In genomic region chr10:30979766-30980165, GRCm38 (mm10) we compare ENCODE assay signal across 9 mouse cellular contexts.
DNase-seq lines count a peak whose midpoint lies in the region; ATAC-seq lines count a peak whose summit lies in the region.
"Had no signal": no experiment of that assay in that cellular context is flagged by ENCODE, and none has a peak within 500 bp of the region (broad histone marks: within the 10 kb centered on the region; RNA-seq: fewer than 3 reads in every experiment).

No protein-coding gene starts in this region.

- peaks cover 11% of the 10 kb centered on the region; the same call in 1 of the 2 replicates for H3K4me1 ChIP-seq in kidney, embryonic 15.5 days
- H3K4me1 ChIP-seq in embryonic facial prominence, embryonic 11.5 days (ENCODE audit: control insufficient read depth, insufficient read depth, low read length): no peaks in the 10 kb centered on the region
- H3K4me1 ChIP-seq in hindbrain, embryonic 11.5 days (replicated peaks; ENCODE audit: control insufficient read depth, insufficient read depth, low read length): no peaks in the 10 kb centered on the region; the same call in 1 of the 2 replicates
- H3K4me1 ChIP-seq in midbrain, embryonic 14.5 days (ENCODE audit: control insufficient read depth, insufficient read depth, low read length): peaks cover 10% of the 10 kb centered on the region; the same call in 1 of the 2 replicates

- no peak overlapping the region for H3K9ac ChIP-seq in kidney, embryonic 15.5 days
- no peak overlapping the region for H3K9ac ChIP-seq in embryonic facial prominence, embryonic 11.5 days (replicated peaks; ENCODE audit: low read length)
- no peak overlapping the region for H3K9ac ChIP-seq in hindbrain, embryonic 11.5 days (ENCODE audit: low read depth, low read length)
- H3K9ac ChIP-seq in midbrain, embryonic 14.5 days (replicated peaks; ENCODE audit: low read length): 0 out of 2 replicates have a peak overlapping the region, but pooled peaks have one; percentile 20
- H3K9ac ChIP-seq: liver, embryonic 14.5 days had no signal

- H3K36me3 ChIP-seq in kidney, embryonic 15.5 days: no peaks in the 10 kb centered on the region
- no peaks in the 10 kb centered on the region for H3K36me3 ChIP-seq in embryonic facial prominence, embryonic 11.5 days (replicated peaks; ENCODE audit: control insufficient read depth, insufficient read depth, low read depth, low read length)
- H3K36me3 ChIP-seq in hindbrain, embryonic 11.5 days (ENCODE audit: control insufficient read depth, insufficient read depth, low read length): no peaks in the 10 kb centered on the region
- no peaks in the 10 kb centered on the region for H3K36me3 ChIP-seq in midbrain, embryonic 14.5 days (ENCODE audit: control insufficient read depth, insufficient read depth, low read length)

- H3K4me2 ChIP-seq in kidney, embryonic 15.5 days: peak overlapping the region; percentile 52
- H3K4me2 ChIP-seq in embryonic facial prominence, embryonic 11.5 days (ENCODE audit: low read depth, low read length): no peak overlapping the region
- peak overlapping the region; percentile 21 for H3K4me2 ChIP-seq in hindbrain, embryonic 11.5 days (replicated peaks; ENCODE audit: low read depth, low read length)
- peak overlapping the region; percentile 46 for H3K4me2 ChIP-seq in midbrain, embryonic 14.5 days (ENCODE audit: low read length)

- no peak for ATAC-seq in kidney, embryonic 15.5 days (replicated peaks; ENCODE audit: low FRiP score)
- no peak for ATAC-seq in embryonic facial prominence, embryonic 11.5 days (replicated peaks; ENCODE audit: insufficient number of reproducible peaks, low FRiP score, low TSS enrichment, low read depth)
- ATAC-seq in hindbrain, embryonic 11.5 days (ENCODE audit: low FRiP score): no peak
- ATAC-seq in midbrain, embryonic 14.5 days (ENCODE audit: low FRiP score, low TSS enrichment): no peak
- ATAC-seq in CD4-positive, CD25-positive, alpha-beta regulatory T cell, adult 4 months: no peak

- H3K27me3 ChIP-seq in kidney, embryonic 15.5 days: no peaks in the 10 kb centered on the region
- no peaks in the 10 kb centered on the region for H3K27me3 ChIP-seq in embryonic facial prominence, embryonic 11.5 days (ENCODE audit: control insufficient read depth, insufficient read depth, low read length)
- no peaks in the 10 kb centered on the region for H3K27me3 ChIP-seq in hindbrain, embryonic 11.5 days (ENCODE audit: control insufficient read depth, insufficient read depth, low read length)
- H3K27me3 ChIP-seq in midbrain, embryonic 14.5 days (ENCODE audit: control insufficient read depth, insufficient read depth, low read length): no peaks in the 10 kb centered on the region

- no peaks in the 10 kb centered on the region for H3K9me3 ChIP-seq in kidney, embryonic 15.5 days (replicated peaks)
- H3K9me3 ChIP-seq in embryonic facial prominence, embryonic 11.5 days (replicated peaks; ENCODE audit: control insufficient read depth, low read length): no peaks in the 10 kb centered on the region
- no peaks in the 10 kb centered on the region for H3K9me3 ChIP-seq in hindbrain, embryonic 11.5 days (ENCODE audit: control insufficient read depth, low read length)
- H3K9me3 ChIP-seq in midbrain, embryonic 14.5 days (ENCODE audit: control insufficient read depth, low read length): no peaks in the 10 kb centered on the region

- peak overlapping the region; percentile 22 for H3K4me3 ChIP-seq in kidney, embryonic 15.5 days (replicated peaks)
- H3K4me3 ChIP-seq in embryonic facial prominence, embryonic 11.5 days (ENCODE audit: low read depth, low read length): no peak overlapping the region
- peak overlapping the region; percentile 6; the same call in 1 of the 2 replicates for H3K4me3 ChIP-seq in hindbrain, embryonic 11.5 days (ENCODE audit: low read depth, low read length)
- H3K4me3 ChIP-seq in midbrain, embryonic 14.5 days (replicated peaks; ENCODE audit: low read depth, low read length): peak overlapping the region; percentile 17; the same call in 1 of the 2 replicates

- WGBS in kidney, embryonic 15.5 days: 17% methylated on average over 3 of the region's 3 CpGs
- 12% methylated on average over 3 of the region's 3 CpGs for WGBS in embryonic facial prominence, embryonic 11.5 days
- 16% methylated on average over 3 of the region's 3 CpGs for WGBS in hindbrain, embryonic 11.5 days
- WGBS in midbrain, embryonic 14.5 days: 23% methylated on average over 3 of the region's 3 CpGs

- H3K27ac ChIP-seq in kidney, embryonic 15.5 days: peak overlapping the region; percentile 42
- H3K27ac ChIP-seq in embryonic facial prominence, embryonic 11.5 days (replicated peaks; ENCODE audit: low read depth, low read length): no peak overlapping the region
- no peak overlapping the region for H3K27ac ChIP-seq in hindbrain, embryonic 11.5 days (ENCODE audit: low read depth, low read length)
- no peak overlapping the region for H3K27ac ChIP-seq in midbrain, embryonic 14.5 days (replicated peaks; ENCODE audit: low read depth, low read length)
- H3K27ac ChIP-seq: liver, embryonic 14.5 days had no signal

- no peak for DNase-seq in kidney, postnatal 10 days
- DNase-seq in embryonic facial prominence, embryonic 11.5 days (ENCODE audit: low spot score): peak; percentile 32
- DNase-seq in hindbrain, embryonic 11.5 days (ENCODE audit: low spot score): peak; percentile 23
- peak; percentile 40 for DNase-seq in midbrain, embryonic 14.5 days
- no peak for DNase-seq in adrenal gland, postnatal 25 days
- DNase-seq in adrenal gland, adult 18-20 months (ENCODE audit: low spot score in 2 of 2): no peak

Comparison
In these comparisons a context has a peak if more than half of its experiments do, and no peak if none do; other contexts are left out.
1. DNase-seq: peak in embryonic facial prominence, embryonic 11.5 days (single experiment), hindbrain, embryonic 11.5 days (single experiment) and midbrain, embryonic 14.5 days (single experiment); none in kidney, postnatal 10 days (single experiment), adrenal gland, postnatal 25 days (single experiment) and adrenal gland, adult 18-20 months (0 of 2).